Mouse (Mus musculus) heart, embryonic 13.5 days (tissue): Measurements from ENCODE around the gene Man2c1. TPM values are rescaled to one million over a fixed set of nuclear protein-coding genes. Genes with fewer than 3 reads are reported as not detected.
A peak's percentile ranks its signal among the peaks of the same experiment; 100 is the strongest.

Experiments used
- ATAC-seq: fragments of 200-750 bp; cut with Nextera tagmentation; 2 replicates; pipeline ENCODE4 v1.8.0; 2017; ENCODE audit warnings: moderate TSS enrichment; ENCODE audit not compliant: insufficient number of reproducible peaks, low FRiP score, low TSS enrichment; ENCODE audit errors: extremely low read depth
- H3K27ac ChIP-seq: fragments of 300-500 bp; sonication (generic); replicated peaks from 2 replicates; pipeline ENCODE4 v1.5.1; 2015; ENCODE audit warnings: moderate library complexity, mild to moderate bottlenecking, inconsistent platforms
- H3K27me3 ChIP-seq: fragments of 300-500 bp; sonication (generic); replicated peaks from 2 replicates; pipeline ENCODE4 v1.6.1; 2015; ENCODE audit warnings: mild to moderate bottlenecking, inconsistent platforms
- H3K36me3 ChIP-seq: fragments of 300-500 bp; sonication (generic); 2 replicates; pipeline ENCODE4 v1.6.1; 2015; ENCODE audit warnings: mild to moderate bottlenecking, inconsistent platforms
- H3K4me1 ChIP-seq: fragments of 300-500 bp; sonication (generic); 2 replicates; pipeline ENCODE4 v1.6.1; 2015; ENCODE audit warnings: inconsistent platforms
- H3K4me2 ChIP-seq: fragments of 300-500 bp; sonication (generic); 2 replicates; pipeline ENCODE4 v1.6.1; 2015; ENCODE audit warnings: inconsistent platforms, mild to moderate bottlenecking, moderate library complexity
- H3K4me3 ChIP-seq: fragments of 300-500 bp; sonication (generic); 2 replicates; pipeline ENCODE4 v1.5.1; 2015; ENCODE audit warnings: moderate library complexity, mild to moderate bottlenecking, inconsistent platforms
- H3K9ac ChIP-seq: fragments of 300-500 bp; sonication (generic); 2 replicates; pipeline ENCODE4 v1.6.1; 2015; ENCODE audit warnings: inconsistent platforms, mild to moderate bottlenecking, moderate library complexity
- H3K9me3 ChIP-seq: fragments of 300-500 bp; sonication (generic); 2 replicates; pipeline ENCODE4 v1.6.1; 2016; ENCODE audit warnings: inconsistent platforms
- WGBS: fragments of 180-500 bp; shearing (Covaris S2); methylation state at CpG from one replicate; pipeline ENCODE4 v1.1.7; 2015; ENCODE audit warnings: mixed read lengths; 5-methylcytosine and 5-hydroxymethylcytosine counted together
- polyA plus RNA-seq: library from polyadenylated mRNA; unstranded; fragments of >200 nt; fragmentation: Nextera tagmentation; extraction: Ambion mirVana; gene quantifications from 2 replicates; pipeline ENCODE4 v1.2.1, GENCODE M21; 2015

The Man2c1 gene
- polyA plus RNA-seq, 1 experiment from 2014 or later = 58.4 TPM

DNA sequence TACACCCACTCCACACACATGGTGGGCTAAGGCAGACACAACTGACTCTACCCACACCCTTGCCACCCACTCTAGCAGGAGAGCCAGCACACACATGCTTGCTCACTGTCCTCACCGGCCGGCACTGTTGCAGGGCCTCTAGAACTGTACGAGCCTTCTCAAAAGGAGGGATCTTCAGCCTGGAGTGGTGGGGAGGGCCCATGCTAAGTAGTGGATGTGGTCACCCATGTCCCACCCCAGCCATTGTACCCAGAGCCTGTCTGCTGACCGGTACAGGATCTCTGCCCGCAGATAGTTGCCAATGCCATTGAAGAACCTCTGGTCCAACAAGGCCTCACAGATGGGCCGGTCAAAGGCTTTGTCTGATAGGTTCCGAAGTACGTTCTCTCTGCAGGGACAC lies 14.3 kb downstream of the Man2c1 start:
- Histone ChIP-seq H3K27me3 (no peaks in the 10 kb centered on the region), H3K4me3 (no peak overlapping the region), H3K4me2 (no peak overlapping the region), H3K9ac (no peak overlapping the region), H3K36me3 (peaks cover 38% of the 10 kb centered on the region), H3K9me3 (no peaks in the 10 kb centered on the region), H3K27ac (no peak overlapping the region), H3K4me1 (peaks cover 14% of the 10 kb centered on the region)
- ATAC-seq = no peak
- 83% methylated on average over 8 of the region's 8 CpGs for WGBS

DNA sequence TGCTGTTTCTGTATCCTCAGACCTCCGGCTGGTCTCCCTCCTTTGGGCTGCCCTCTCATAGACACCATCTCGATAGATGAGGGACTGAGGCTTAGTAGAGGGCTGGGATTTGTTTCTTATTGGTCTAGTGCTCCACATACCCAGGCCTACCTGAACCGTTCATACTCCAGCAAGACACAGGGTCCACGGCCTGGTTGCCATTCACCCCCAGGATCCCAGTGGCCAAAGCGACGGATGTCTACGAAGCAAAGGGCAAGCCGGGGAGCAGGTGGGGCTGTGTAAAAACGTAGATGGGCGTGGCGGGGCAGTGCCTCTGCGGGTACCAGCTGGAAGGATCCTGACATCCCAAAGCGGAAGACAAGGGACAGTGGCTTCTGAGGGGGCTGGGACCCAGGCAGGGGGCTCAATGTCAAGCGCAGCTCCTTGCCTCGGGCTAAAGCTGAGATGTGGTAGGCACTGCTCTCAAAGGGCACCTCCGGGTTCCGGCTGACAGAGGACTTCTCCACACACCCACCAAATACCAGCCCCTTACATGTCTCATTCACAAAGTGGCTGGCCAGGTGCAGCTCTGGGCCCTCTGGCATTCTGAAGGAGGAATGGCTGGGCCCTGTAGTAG lies 16.1 kb downstream of the Man2c1 start:
- Histone ChIP-seq H3K36me3 (peaks cover 20% of the 10 kb centered on the region), H3K4me3 (peak overlapping the region; percentile 68; the same call in 1 of the 2 replicates), H3K9me3 (no peaks in the 10 kb centered on the region), H3K4me1 (peaks cover 14% of the 10 kb centered on the region), H3K9ac (no peak overlapping the region; the same call in 1 of the 2 replicates), H3K4me2 (peak overlapping the region; percentile 90; the same call in 1 of the 2 replicates), H3K27me3 (no peaks in the 10 kb centered on the region), H3K27ac (no peak overlapping the region)
- ATAC-seq = no peak
- 81% methylated on average over 17 of the region's 17 CpGs for WGBS

DNA sequence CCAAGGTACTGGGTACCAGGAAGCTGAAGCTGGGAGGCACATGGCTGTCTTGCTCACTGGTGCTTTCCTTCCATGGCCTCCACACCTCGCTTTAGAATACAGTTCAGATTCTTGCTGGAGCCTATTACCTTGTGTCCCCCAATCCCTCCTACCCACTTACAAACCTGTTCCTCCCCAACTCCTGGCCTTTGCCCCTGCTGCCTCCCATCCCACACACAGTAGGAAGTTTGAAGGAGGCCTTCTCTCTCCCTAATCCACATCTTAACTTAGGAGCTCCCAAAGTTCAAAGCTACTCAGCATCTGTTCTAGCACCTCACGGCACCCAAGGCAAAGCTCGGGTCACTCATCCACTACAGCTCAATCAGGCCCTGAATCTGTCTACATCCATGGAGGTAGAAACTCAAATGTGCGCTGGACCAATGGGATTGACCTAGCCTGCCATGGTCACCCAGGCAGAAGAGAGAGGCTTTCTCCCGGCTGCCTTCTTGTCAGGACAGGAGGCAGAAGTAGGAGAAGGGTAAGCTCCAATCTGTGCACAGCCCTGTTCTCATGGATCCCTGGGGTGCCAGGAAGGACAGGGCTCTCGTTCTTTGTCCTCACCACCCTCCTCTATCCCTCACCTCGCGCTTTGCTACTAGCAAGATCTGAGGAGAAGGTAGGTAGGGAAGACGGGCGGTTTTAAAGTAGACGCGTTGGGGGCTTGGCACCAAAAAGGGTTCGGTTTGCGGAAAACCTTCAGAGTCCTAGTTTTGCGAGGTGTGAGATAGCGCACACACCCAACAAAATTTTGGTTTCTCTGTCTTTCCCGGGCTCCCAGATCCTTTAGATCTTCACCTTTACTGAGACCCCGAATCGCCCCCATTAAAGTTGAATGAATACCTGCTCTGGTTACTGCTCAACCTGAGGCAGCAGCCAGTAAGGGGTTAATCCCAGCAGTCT lies 17.0 kb downstream of the Man2c1 start:
- peak overlapping the region; percentile 90 for H3K4me2 ChIP-seq
- H3K9me3 ChIP-seq = no peaks in the 10 kb centered on the region
- no peaks in the 10 kb centered on the region for H3K27me3 ChIP-seq
- peak overlapping the region; percentile 88 for H3K27ac ChIP-seq
- WGBS = 9% methylated on average over 19 of the region's 19 CpGs
- peaks cover 14% of the 10 kb centered on the region for H3K4me1 ChIP-seq
- no peak for ATAC-seq
- H3K36me3 ChIP-seq = peaks cover 11% of the 10 kb centered on the region
- peak overlapping the region; percentile 68 for H3K4me3 ChIP-seq
- peak overlapping the region; percentile 88 for H3K9ac ChIP-seq

DNA sequence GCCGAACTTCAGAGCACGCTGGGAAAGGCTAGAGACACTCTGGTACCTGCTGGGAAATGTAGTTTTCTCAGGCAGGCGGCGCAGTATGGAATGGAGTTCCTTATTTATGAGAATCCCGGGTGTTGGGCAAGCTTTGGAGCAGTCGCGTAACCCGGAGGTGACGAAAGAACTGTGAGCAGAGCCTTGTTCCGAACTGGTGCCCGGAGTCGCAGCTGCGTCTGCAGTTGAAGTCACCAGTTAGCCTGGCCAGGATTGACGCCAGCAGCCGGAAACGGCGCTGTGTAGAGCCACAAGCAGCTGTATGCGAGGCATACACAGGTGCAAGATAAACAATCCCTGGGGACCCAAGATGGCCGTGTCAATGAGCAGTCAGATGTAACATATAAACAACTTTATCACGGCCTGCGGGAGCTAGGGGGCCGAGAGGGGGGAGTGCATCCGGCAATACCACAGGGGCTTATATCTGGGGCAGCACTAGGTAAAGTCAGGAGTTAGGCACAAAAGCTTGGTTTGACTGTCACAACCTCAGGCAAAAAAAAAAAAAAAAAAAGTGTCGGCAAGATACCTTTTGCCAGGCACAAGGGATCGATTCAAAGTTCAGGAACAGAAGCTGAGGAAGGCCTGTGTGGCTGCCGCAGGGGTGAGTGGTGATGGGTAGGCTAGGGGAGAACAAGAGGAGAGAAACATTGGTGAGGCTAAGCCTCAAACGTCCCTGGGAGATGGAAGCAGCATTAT lies 17.8 kb downstream of the Man2c1 start, which contains the start of gene Neil1:
Gene Neil1, minus strand, starts transcription at position 162 of the 735 bp plus-strand sequence.
- Histone ChIP-seq H3K9ac (peak within 1 kb of the TSS; percentile 88), H3K27me3 (no peaks in the 10 kb centered on the region), H3K27ac (peak within 1 kb of the TSS; percentile 88), H3K9me3 (no peaks in the 10 kb centered on the region), H3K4me2 (peak within 1 kb of the TSS; percentile 90), H3K4me3 (peak within 1 kb of the TSS; percentile 68), H3K36me3 (peaks cover 10% of the 10 kb centered on the region), H3K4me1 (peaks cover 14% of the 10 kb centered on the region)
- WGBS = 2% methylated on average over 27 of the region's 27 CpGs
- peak; percentile 69; the same call in 1 of the 2 replicates for ATAC-seq

DNA sequence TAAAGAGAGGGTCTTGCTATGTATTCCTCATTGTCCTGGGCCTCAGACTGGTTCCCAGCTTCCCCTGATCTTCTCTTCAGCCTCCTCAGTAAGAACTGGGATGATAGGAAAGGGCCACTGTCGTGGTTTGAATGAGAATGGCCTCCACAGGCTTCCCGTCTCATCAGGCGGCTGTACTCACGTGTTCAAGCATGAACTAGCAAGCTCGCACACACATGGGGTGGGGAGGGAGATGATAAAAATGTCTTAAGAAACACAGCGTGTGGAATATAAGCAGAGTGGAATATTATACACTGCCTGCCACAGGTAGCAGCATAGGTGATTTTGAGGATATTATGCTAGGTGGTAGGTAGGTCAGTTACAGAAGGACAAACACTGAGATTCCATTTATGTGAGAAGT lies 18.5 kb downstream of the Man2c1 start:
- Histone ChIP-seq H3K9ac (peak overlapping the region; percentile 88), H3K27me3 (no peaks in the 10 kb centered on the region)

DNA sequence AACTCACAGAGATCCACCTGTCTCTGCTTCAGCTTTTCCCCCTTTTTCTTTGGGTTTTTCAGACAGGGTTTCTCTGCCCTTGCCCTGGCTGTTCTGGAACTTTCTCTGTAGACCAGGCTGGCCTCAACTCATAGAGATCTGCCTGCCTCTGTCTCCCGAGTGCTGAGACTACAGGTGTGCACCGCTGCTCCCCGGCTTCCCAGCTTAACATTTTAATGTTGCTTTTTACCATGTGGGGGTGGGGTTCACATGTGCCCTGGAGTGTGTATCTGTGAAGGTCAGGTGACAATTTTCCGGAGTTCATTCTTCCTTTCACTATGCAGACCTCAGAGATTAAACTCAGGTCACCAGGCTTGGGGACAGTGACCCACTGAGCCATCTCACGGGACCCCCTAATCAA lies 19.7 kb downstream of the Man2c1 start:
- H3K27me3 ChIP-seq = no peaks in the 10 kb centered on the region
- H3K4me2 ChIP-seq = no peak overlapping the region
- H3K9me3 ChIP-seq = no peaks in the 10 kb centered on the region
- H3K4me3 ChIP-seq = no peak overlapping the region
- peaks cover 11% of the 10 kb centered on the region; the same call in 1 of the 2 replicates for H3K36me3 ChIP-seq
- 76% methylated on average over 5 of the region's 5 CpGs for WGBS
- H3K4me1 ChIP-seq = peaks cover 14% of the 10 kb centered on the region
- H3K9ac ChIP-seq = no peak overlapping the region
- no peak overlapping the region for H3K27ac ChIP-seq
- no peak for ATAC-seq

More for the DNA sequence above, 18.5 kb downstream of the Man2c1 start:
- Histone ChIP-seq H3K4me1 (peaks cover 14% of the 10 kb centered on the region), H3K27ac (peak overlapping the region; percentile 88; the same call in 1 of the 2 replicates), H3K4me2 (peak overlapping the region; percentile 90), H3K9me3 (no peaks in the 10 kb centered on the region), H3K4me3 (peak overlapping the region; percentile 68), H3K36me3 (peaks cover 9% of the 10 kb centered on the region)
- 74% methylated on average over 6 of the region's 6 CpGs for WGBS
- no peak for ATAC-seq

DNA sequence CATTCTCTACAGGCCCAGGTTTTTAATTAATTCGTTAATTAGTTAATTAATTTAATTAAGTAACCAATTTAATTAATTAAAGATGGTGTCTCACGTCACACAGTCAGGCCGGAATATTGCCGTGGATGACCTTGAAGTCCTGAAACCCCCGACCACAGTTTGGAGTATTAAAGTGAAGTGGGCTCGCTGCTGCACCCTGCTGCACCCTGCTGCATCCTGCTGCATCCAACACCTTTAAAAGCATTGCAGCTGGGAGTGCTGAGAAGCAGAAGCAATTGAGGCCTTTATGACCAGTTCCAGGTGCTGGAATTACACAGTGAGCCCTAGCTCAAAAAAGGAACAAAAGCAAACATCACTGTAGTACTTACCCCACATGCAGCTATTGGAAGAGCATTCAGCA lies 21.8 kb downstream of the Man2c1 start:
- ATAC-seq = no peak
- WGBS = 39% methylated on average over 6 of the region's 6 CpGs
- no peaks in the 10 kb centered on the region for H3K9me3 ChIP-seq
- no peak overlapping the region for H3K27ac ChIP-seq
- peaks cover 22% of the 10 kb centered on the region for H3K36me3 ChIP-seq
- no peak overlapping the region for H3K9ac ChIP-seq
- no peaks in the 10 kb centered on the region for H3K27me3 ChIP-seq
- peaks cover 13% of the 10 kb centered on the region for H3K4me1 ChIP-seq
- H3K4me3 ChIP-seq = no peak overlapping the region
- H3K4me2 ChIP-seq = no peak overlapping the region

DNA sequence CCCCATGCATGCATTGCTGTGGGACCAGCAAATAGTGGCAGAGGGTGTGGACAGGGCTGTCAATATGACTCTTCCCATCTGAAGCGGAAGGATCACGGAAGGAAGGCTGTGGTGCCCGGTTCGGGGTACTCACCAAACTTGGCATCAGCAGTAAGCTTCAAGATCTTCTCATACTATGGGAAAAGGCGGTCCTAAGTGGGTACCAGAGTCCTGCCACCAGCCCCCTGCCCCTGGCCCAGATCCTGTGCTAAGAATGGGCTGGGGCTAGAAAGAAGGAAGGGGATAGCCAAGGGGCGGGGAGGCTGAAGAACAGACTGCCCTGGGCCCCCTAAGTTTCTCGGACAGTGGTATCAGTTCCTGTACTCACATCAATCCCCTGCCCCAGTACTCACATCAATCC lies 25.9 kb downstream of the Man2c1 start:
- Histone ChIP-seq H3K27me3 (0 out of 2 replicates have a peak, but pooled peaks cover 7% of the 10 kb centered on the region), H3K9ac (no peak overlapping the region), H3K36me3 (peaks cover 22% of the 10 kb centered on the region), H3K4me3 (no peak overlapping the region), H3K4me2 (no peak overlapping the region), H3K27ac (no peak overlapping the region), H3K4me1 (peaks cover 12% of the 10 kb centered on the region), H3K9me3 (no peaks in the 10 kb centered on the region)
- 89% methylated on average over 7 of the region's 7 CpGs for WGBS
- no peak for ATAC-seq

DNA sequence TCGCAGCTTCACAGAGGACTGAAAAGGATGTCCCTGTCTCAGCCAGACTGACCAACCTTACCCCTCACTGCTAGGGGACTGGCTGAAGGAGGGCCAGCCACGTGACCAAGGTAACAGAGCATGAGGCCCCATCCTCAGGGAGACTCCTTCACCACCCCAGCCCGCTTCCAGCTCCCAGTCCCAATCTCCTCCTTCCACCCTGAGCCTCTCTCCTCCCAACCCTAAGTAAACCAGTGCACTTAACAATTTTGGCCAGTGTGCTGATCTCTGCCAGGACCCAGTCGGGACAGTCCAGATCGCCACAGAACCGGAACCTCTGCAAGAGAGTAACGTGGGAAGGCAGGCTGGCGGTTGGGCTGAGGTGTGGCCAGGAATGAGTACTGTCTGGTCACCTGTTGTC lies 26.3 kb downstream of the Man2c1 start:
- Histone ChIP-seq H3K9ac (no peak overlapping the region), H3K27me3 (0 out of 2 replicates have a peak, but pooled peaks cover 8% of the 10 kb centered on the region), H3K9me3 (no peaks in the 10 kb centered on the region), H3K4me3 (no peak overlapping the region), H3K27ac (no peak overlapping the region), H3K36me3 (peaks cover 22% of the 10 kb centered on the region), H3K4me1 (peaks cover 12% of the 10 kb centered on the region), H3K4me2 (peak overlapping the region; percentile 98; the same call in 1 of the 2 replicates)
- ATAC-seq = no peak
- 74% methylated on average over 8 of the region's 8 CpGs for WGBS

DNA sequence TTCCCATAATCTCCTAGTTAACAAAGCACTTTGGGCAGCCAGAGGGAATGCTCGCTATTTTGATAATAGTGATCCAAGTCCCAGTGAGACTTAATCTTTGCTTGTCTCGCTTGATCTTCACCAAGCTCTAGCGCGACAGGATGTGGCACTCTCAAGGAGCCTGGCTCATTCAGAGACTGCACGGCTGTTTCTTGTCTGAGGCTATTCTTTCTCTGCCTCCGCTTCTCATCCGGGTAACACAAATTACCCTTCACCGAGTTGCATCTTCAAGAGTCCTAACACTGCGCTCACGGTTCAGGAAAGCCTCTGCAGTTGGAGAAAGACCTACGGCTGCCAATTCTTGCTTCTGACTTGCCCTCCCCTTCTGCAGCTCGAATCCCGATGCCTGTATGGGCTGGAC lies 27.0 kb downstream of the Man2c1 start:
- H3K36me3 ChIP-seq = peaks cover 22% of the 10 kb centered on the region
- H3K4me3 ChIP-seq = peak overlapping the region; percentile 93
- peak overlapping the region; percentile 89 for H3K9ac ChIP-seq
- ATAC-seq = no peak
- 0 out of 2 replicates have a peak, but pooled peaks cover 8% of the 10 kb centered on the region for H3K27me3 ChIP-seq
- WGBS = 26% methylated on average over 13 of the region's 13 CpGs
- no peaks in the 10 kb centered on the region for H3K9me3 ChIP-seq
- H3K27ac ChIP-seq = no peak overlapping the region
- peaks cover 12% of the 10 kb centered on the region for H3K4me1 ChIP-seq
- H3K4me2 ChIP-seq = peak overlapping the region; percentile 98
